Comparison of ENCODE assay signal across 14 mouse cellular contexts in genomic region chr16:63412656-63413055, GRCm38 (mm10).
"Had no signal": no experiment of that assay in that cellular context is flagged by ENCODE, and none has a peak within 500 bp of the region (broad histone marks: within the 10 kb centered on the region; RNA-seq: fewer than 3 reads in every experiment).

No protein-coding gene starts in this region.

- DNase-seq: heart, postnatal 10 days; heart, postnatal 14 days; heart, postnatal 36 days; heart, postnatal 4 days; kidney, adult 11 months; kidney, adult 18-20 months; kidney, adult 2 months; kidney, adult 8-10 months; kidney, adult 9 months; kidney, postnatal 25 days; kidney, postnatal 36 days; kidney, postnatal 4 days; layer of hippocampus, adult 9-11 months; layer of hippocampus, postnatal 36 days had no signal
